8 mouse cellular contexts compared by ENCODE assay signal in genomic region chr13:104109288-104109815, GRCm38 (mm10). TPM values are rescaled to one million over a fixed set of nuclear protein-coding genes. Genes with fewer than 3 reads are reported as not detected.
DNase-seq lines count a peak whose midpoint lies in the region; ATAC-seq and TF ChIP-seq lines count a peak whose summit lies in the region.

Gene Nln (minus strand): TSS chr13:104109614.
Gene Sgtb (plus strand): TSS chr13:104109741.

- TF ChIP-seq POLR2A in testis, adult 2 months (IDR thresholded peaks at IDR 0.05; ENCODE audit: control insufficient read depth, low read depth, low read length) = peak; percentile 81

- H3K4me1 ChIP-seq in G1E (ENCODE audit: insufficient read depth, low read depth, low read length) = peaks cover 20% of the 10 kb centered on the region
- peaks cover 26% of the 10 kb centered on the region for H3K4me1 ChIP-seq in forebrain, embryonic 15.5 days
- H3K4me1 ChIP-seq in liver, postnatal 0 days (ENCODE audit: insufficient read depth) = peaks cover 14% of the 10 kb centered on the region
- H3K4me1 ChIP-seq in neural tube, embryonic 14.5 days (ENCODE audit: control insufficient read depth, insufficient read depth, low read length) = peaks cover 13% of the 10 kb centered on the region
- H3K4me1 ChIP-seq in testis, adult 2 months (ENCODE audit: control insufficient read depth, insufficient read depth, low read length) = peaks cover 10% of the 10 kb centered on the region

- H3K27me3 ChIP-seq in G1E (ENCODE audit: insufficient read depth, low read length) = peaks cover 27% of the 10 kb centered on the region
- no peaks in the 10 kb centered on the region for H3K27me3 ChIP-seq in forebrain, embryonic 15.5 days
- H3K27me3 ChIP-seq in liver, postnatal 0 days (ENCODE audit: insufficient read depth, low read length) = no peaks in the 10 kb centered on the region
- H3K27me3 ChIP-seq in neural tube, embryonic 14.5 days (ENCODE audit: control insufficient read depth, insufficient read depth, low read length) = no peaks in the 10 kb centered on the region
- H3K27me3 ChIP-seq in testis, adult 2 months (ENCODE audit: control insufficient read depth, insufficient read depth, low read length) = no peaks in the 10 kb centered on the region

- no peak for TF ChIP-seq CTCF in G1E (IDR thresholded peaks at IDR 0.05; ENCODE audit: low read depth, low read length)
- TF ChIP-seq CTCF in liver, postnatal 0 days (IDR thresholded peaks at IDR 0.05; ENCODE audit: low read depth) = no peak
- no peak for TF ChIP-seq CTCF in testis, adult 2 months (IDR thresholded peaks at IDR 0.05; ENCODE audit: control insufficient read depth, insufficient read depth, insufficient replicate concordance, low read depth, low read length)

- H3K9ac ChIP-seq in forebrain, embryonic 15.5 days (replicated peaks) = peak within 1 kb of the TSS; percentile 74
- peak within 1 kb of the TSS; percentile 80 for H3K9ac ChIP-seq in liver, postnatal 0 days (replicated peaks)
- peak within 1 kb of the TSS; percentile 80 for H3K9ac ChIP-seq in neural tube, embryonic 14.5 days (replicated peaks; ENCODE audit: low read depth, low read length)

- peak; percentile 91 for ATAC-seq in G1E (ENCODE audit: extremely low read depth, insufficient number of reproducible peaks, low FRiP score, poor library complexity, severe bottlenecking)
- ATAC-seq in forebrain, embryonic 15.5 days (replicated peaks) = peak; percentile 96
- peak; percentile 94 for ATAC-seq in liver, postnatal 0 days
- ATAC-seq in neural tube, embryonic 14.5 days (ENCODE audit: low read depth) = peak; percentile 95

- H3K9me3 ChIP-seq in G1E (replicated peaks) = no peaks in the 10 kb centered on the region
- no peaks in the 10 kb centered on the region for H3K9me3 ChIP-seq in forebrain, embryonic 15.5 days
- H3K9me3 ChIP-seq in liver, postnatal 0 days (ENCODE audit: low read length) = no peaks in the 10 kb centered on the region
- H3K9me3 ChIP-seq in neural tube, embryonic 14.5 days (ENCODE audit: control insufficient read depth, low read length) = no peaks in the 10 kb centered on the region

- no peak for TF ChIP-seq EP300 in liver, postnatal 0 days (IDR thresholded peaks at IDR 0.05; ENCODE audit: low read depth)

- peak within 1 kb of the TSS; percentile 88 for H3K27ac ChIP-seq in forebrain, embryonic 15.5 days (replicated peaks)
- peak within 1 kb of the TSS; percentile 83 for H3K27ac ChIP-seq in liver, postnatal 0 days (ENCODE audit: low read depth)
- H3K27ac ChIP-seq in neural tube, embryonic 14.5 days (ENCODE audit: low read depth, low read length) = peak within 1 kb of the TSS; percentile 80
- peak within 1 kb of the TSS; percentile 71 for H3K27ac ChIP-seq in testis, adult 2 months (ENCODE audit: control insufficient read depth, insufficient read depth, low read depth, low read length)

- intact Hi-C loops in heart, postnatal 25 days (cut with DNase I) = no loop called here

- peak within 1 kb of the TSS; percentile 82 for H3K4me3 ChIP-seq in G1E (ENCODE audit: low read depth, low read length)
- H3K4me3 ChIP-seq in forebrain, embryonic 15.5 days = peak within 1 kb of the TSS; percentile 83
- H3K4me3 ChIP-seq in liver, postnatal 0 days (ENCODE audit: low read depth, low read length) = peak within 1 kb of the TSS; percentile 78
- peak within 1 kb of the TSS; percentile 86 for H3K4me3 ChIP-seq in neural tube, embryonic 14.5 days (ENCODE audit: low read depth, low read length)
- peak within 1 kb of the TSS; percentile 94 for H3K4me3 ChIP-seq in testis, adult 2 months (ENCODE audit: control insufficient read depth, low read depth, low read length)

- DNase-seq in G1E (ENCODE audit: low spot score) = peak; percentile 89
- peak; percentile 83 for DNase-seq in cerebellum, adult 11-12 months
- peak; percentile 71 for DNase-seq in heart, postnatal 25 days (ENCODE audit: low spot score)
- DNase-seq in layer of hippocampus, adult 11-12 months (ENCODE audit: low spot score) = peak; percentile 81
- peak; percentile 94 for DNase-seq in liver, postnatal 0 days

- under 1% methylated on average over 32 of the region's 44 CpGs for WGBS in forebrain, embryonic 15.5 days
- WGBS in liver, postnatal 0 days (ENCODE audit: insufficient replicate concordance) = 0% methylated on average over 30 of the region's 44 CpGs
- under 1% methylated on average over 28 of the region's 44 CpGs for WGBS in neural tube, embryonic 14.5 days

- H3K36me3 ChIP-seq in G1E (replicated peaks) = peaks cover 6% of the 10 kb centered on the region
- peaks cover 4% of the 10 kb centered on the region; the same call in 1 of the 2 replicates for H3K36me3 ChIP-seq in forebrain, embryonic 15.5 days
- no peaks in the 10 kb centered on the region for H3K36me3 ChIP-seq in liver, postnatal 0 days (replicated peaks; ENCODE audit: insufficient read depth, low read length)
- no peaks in the 10 kb centered on the region for H3K36me3 ChIP-seq in neural tube, embryonic 14.5 days (ENCODE audit: control insufficient read depth, insufficient read depth, low read length)
- no peaks in the 10 kb centered on the region for H3K36me3 ChIP-seq in testis, adult 2 months (ENCODE audit: control insufficient read depth, insufficient read depth, low read length)

- H3K4me2 ChIP-seq in forebrain, embryonic 15.5 days (replicated peaks) = peak within 1 kb of the TSS; percentile 91
- H3K4me2 ChIP-seq in liver, postnatal 0 days (ENCODE audit: low read depth, low read length) = peak within 1 kb of the TSS; percentile 99
- peak within 1 kb of the TSS; percentile 92 for H3K4me2 ChIP-seq in neural tube, embryonic 14.5 days (ENCODE audit: low read depth, low read length)

RNA-seq across cellular contexts. Expression of gene Nln, which starts in this region (rescaled TPM):
- 17.6 and 29.4 TPM in 2 replicates for total RNA-seq in G1E (2014; fragmentation: Nextera tagmentation)
- 31.7 and 39.1 TPM in 2 replicates for total RNA-seq in G1E (2017)
- polyA plus RNA-seq in G1E (2012) = 9.6 and 15.4 TPM in 2 replicates
- 35.7 and 38.1 TPM in 2 replicates for polyA plus RNA-seq in forebrain, embryonic 15.5 days (2015; fragmentation: Nextera tagmentation; extraction: Ambion mirVana)
- total RNA-seq in heart, postnatal 25 days (2021) = 10 to 100 TPM; 11.2 to 11.6 TPM
- 40.4 and 61.5 TPM in 2 replicates for polyA plus RNA-seq in liver, postnatal 0 days (2015; fragmentation: Nextera tagmentation; extraction: Ambion mirVana)
- 63.6 and 71.6 TPM in 2 replicates for polyA plus RNA-seq in neural tube, embryonic 14.5 days (2014; fragmentation: Nextera tagmentation; extraction: Ambion mirVana)
- 4.1 and 5.1 TPM in 2 replicates for polyA plus RNA-seq in testis, adult 2 months (2012; rRNA removed)

RNA-seq across cellular contexts. Expression of gene Sgtb, which starts in this region (rescaled TPM):
- 0.23 TPM in 1 of 2 replicates, not detected in the other for total RNA-seq in G1E (2014; fragmentation: Nextera tagmentation)
- 0.16 and 0.29 TPM in 2 replicates for total RNA-seq in G1E (2017)
- 0.13 and 0.15 TPM in 2 replicates for polyA plus RNA-seq in G1E (2012)
- 32.2 and 34.4 TPM in 2 replicates for polyA plus RNA-seq in forebrain, embryonic 15.5 days (2015; fragmentation: Nextera tagmentation; extraction: Ambion mirVana)
- 1 to 10 TPM in 1 of 2 experiments, under 1 TPM in 1; 0.75 to 1.6 TPM for total RNA-seq in heart, postnatal 25 days (2021)
- polyA plus RNA-seq in liver, postnatal 0 days (2015; fragmentation: Nextera tagmentation; extraction: Ambion mirVana) = 2.1 and 2.2 TPM in 2 replicates
- polyA plus RNA-seq in neural tube, embryonic 14.5 days (2014; fragmentation: Nextera tagmentation; extraction: Ambion mirVana) = 33.0 and 38.5 TPM in 2 replicates
- 1.4 and 1.6 TPM in 2 replicates for polyA plus RNA-seq in testis, adult 2 months (2012; rRNA removed)

Comparison
In these comparisons a context has a peak if more than half of its experiments do, and no peak if none do; other contexts are left out.
1. Peak in every context shown above with its lines: DNase-seq, ATAC-seq, H3K4me3 ChIP-seq and H3K27ac ChIP-seq.
2. RNA of gene Sgtb (polyA plus RNA-seq): 32.2 to 34.4 TPM in forebrain, embryonic 15.5 days and 33.0 to 38.5 TPM in neural tube, embryonic 14.5 days; 2.1 to 2.2 TPM in liver, postnatal 0 days, 1.4 to 1.6 TPM in testis, adult 2 months and 0.13 to 0.15 TPM in G1E; every median in the first group is over 10 times any median in the second.